Mouse (Mus musculus) lung, adult 2 months (tissue): Measurements from ENCODE around the gene Vmn1r88.
"Not testable (repeated sequence)": the region's sequence is repeated elsewhere in the genome, so short reads cannot be mapped to it uniquely, and the experiment has no call there.

Source experiments
- CTCF ChIP-seq: fragments of 200-500 bp; IDR thresholded peaks from 2 replicates; pipeline ENCODE4 v1.5.1; 2011; ENCODE audit warnings: mild to moderate bottlenecking, low read length, control low read depth; ENCODE audit not compliant: insufficient read depth
- POLR2A ChIP-seq: fragments of 200-500 bp; IDR thresholded peaks from 2 replicates; pipeline ENCODE4 v1.6.1; 2011; ENCODE audit warnings: low read depth, mild to moderate bottlenecking, control low read depth, low read length, borderline replicate concordance; ENCODE audit errors: extremely low read depth

- not testable (repeated sequence) for TF ChIP-seq CTCF, POLR2A
Measured at GRCm38 (mm10) chr7:13123554-13124153, 35.7 kb upstream of the Vmn1r88 start.
